Mouse (Mus musculus) myocyte (in vitro differentiated cells): ENCODE results near the gene Smim23.

Experiments
- POLR2A ChIP-seq: IDR thresholded peaks from one replicate; pipeline ENCODE4 v1.6.1; 2011; ENCODE audit warnings: low read depth, mild to moderate bottlenecking, control low read depth, moderate library complexity; ENCODE audit not compliant: insufficient read length
- TCF12 ChIP-seq: IDR thresholded peaks from one replicate; pipeline ENCODE4 v1.6.1; 2011; ENCODE audit warnings: mild to moderate bottlenecking, control low read depth; ENCODE audit not compliant: poor library complexity, insufficient read depth, severe bottlenecking

DNA sequence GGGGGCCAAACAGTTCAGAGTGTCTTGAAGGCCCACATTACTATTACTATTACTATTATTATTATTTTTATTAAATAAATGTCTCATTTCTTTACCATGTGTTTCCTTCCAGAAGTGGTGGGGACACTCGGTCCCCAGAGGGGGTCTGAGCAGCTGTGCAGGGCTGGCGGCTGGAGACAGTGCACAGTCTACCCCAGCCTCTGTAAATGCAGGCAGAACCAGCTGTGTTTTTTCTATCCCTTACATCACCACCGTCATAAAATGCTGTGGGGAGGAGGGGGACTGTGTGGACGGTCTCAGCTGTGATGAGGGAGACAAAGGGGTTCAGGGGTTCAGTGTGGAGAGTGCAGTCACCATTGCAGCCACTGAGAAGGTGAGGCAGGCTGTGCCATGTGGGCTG lies 26.0 kb downstream of the Smim23 start:
- TF ChIP-seq POLR2A (no peak), TCF12 (no peak)
